Mouse (Mus musculus) ES-Bruce4 (cell line): Measurements from ENCODE around the gene Ric3. TPM values are rescaled to one million over a fixed set of nuclear protein-coding genes. Genes with fewer than 3 reads are reported as not detected.

Experiments used
- H3K27ac ChIP-seq: 2 replicates; pipeline ENCODE4 v1.5.1; 2012; ENCODE audit warnings: low read length, inconsistent platforms; ENCODE audit not compliant: insufficient read depth
- H3K27me3 ChIP-seq: 2 replicates; pipeline ENCODE4 v1.6.1; 2012; ENCODE audit warnings: mild to moderate bottlenecking, low read length, inconsistent platforms; ENCODE audit not compliant: control insufficient read depth, poor library complexity, insufficient read depth, severe bottlenecking
- H3K36me3 ChIP-seq: 2 replicates; pipeline ENCODE4 v1.6.1; 2012; ENCODE audit warnings: inconsistent platforms, mild to moderate bottlenecking, low read length, moderate library complexity; ENCODE audit not compliant: control insufficient read depth, poor library complexity, insufficient read depth, severe bottlenecking
- H3K4me1 ChIP-seq: one replicate; pipeline ENCODE4 v1.8.1; 2011; ENCODE audit warnings: low read length; ENCODE audit not compliant: control insufficient read depth, insufficient read depth
- H3K4me3 ChIP-seq: 2 replicates; pipeline ENCODE4 v1.5.1; 2011; ENCODE audit warnings: low read depth, mild to moderate bottlenecking, low read length
- H3K9ac ChIP-seq: 2 replicates; pipeline ENCODE4 v1.6.1; 2012; ENCODE audit warnings: low read depth, mild to moderate bottlenecking, inconsistent platforms; ENCODE audit not compliant: poor library complexity, severe bottlenecking
- H3K9me3 ChIP-seq: replicated peaks from 2 replicates; pipeline ENCODE4 v1.6.1; 2012; ENCODE audit warnings: mild to moderate bottlenecking, low read length, inconsistent platforms; ENCODE audit not compliant: control insufficient read depth, poor library complexity, insufficient read depth, severe bottlenecking
- CTCF ChIP-seq: IDR thresholded peaks from one replicate; pipeline ENCODE4 v1.8.1; 2011; ENCODE audit warnings: low read depth, low read length
- EP300 ChIP-seq: IDR thresholded peaks from 2 replicates; pipeline ENCODE4 v1.6.1; 2011; ENCODE audit warnings: low read depth, low read length; ENCODE audit not compliant: insufficient read depth
- POLR2A ChIP-seq: IDR thresholded peaks from one replicate; pipeline ENCODE4 v1.8.1; 2011; ENCODE audit warnings: low read length; ENCODE audit not compliant: insufficient read depth
- polyA plus RNA-seq: library from polyadenylated mRNA; stranded (reverse); fragments of >200 nt; gene quantifications from 2 replicates; pipeline ENCODE4 v1.2.4, GENCODE M21; 2011; ENCODE audit warnings: low read depth; ENCODE audit not compliant: missing spikeins, insufficient read depth, insufficient read length

Ric3 gene
- polyA plus RNA-seq, 1 experiment, result 5.4 TPM

DNA sequence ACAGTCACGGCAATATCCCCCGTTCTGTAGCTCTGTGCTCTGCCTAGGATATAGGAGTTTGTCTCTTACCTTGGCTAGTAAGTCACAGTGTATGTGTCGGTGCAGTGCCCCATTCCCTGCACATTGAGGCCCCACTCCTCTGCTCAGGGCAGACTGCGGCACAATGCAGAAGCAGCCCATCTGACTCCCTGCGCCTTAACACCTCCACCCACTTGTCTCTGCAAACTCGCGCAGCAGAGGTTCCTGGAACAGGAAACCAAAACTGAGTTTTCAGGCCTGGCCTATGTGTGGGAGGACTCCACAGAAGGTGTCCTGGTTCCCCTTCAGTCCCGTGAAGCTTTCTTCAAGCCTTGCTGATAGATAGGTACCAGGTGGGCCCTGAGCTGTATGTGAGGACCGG, 91.9 kb downstream of the Ric3 start:
- no peak for TF ChIP-seq EP300
- TF ChIP-seq POLR2A, result no peak
- no peak for TF ChIP-seq CTCF
- Histone ChIP-seq H3K27ac (no peak overlapping the region), H3K27me3 (no peaks in the 10 kb centered on the region), H3K4me3 (no peak overlapping the region), H3K4me1 (no peaks in the 10 kb centered on the region), H3K36me3 (no peaks in the 10 kb centered on the region), H3K9me3 (no peaks in the 10 kb centered on the region), H3K9ac (no peak overlapping the region)

DNA sequence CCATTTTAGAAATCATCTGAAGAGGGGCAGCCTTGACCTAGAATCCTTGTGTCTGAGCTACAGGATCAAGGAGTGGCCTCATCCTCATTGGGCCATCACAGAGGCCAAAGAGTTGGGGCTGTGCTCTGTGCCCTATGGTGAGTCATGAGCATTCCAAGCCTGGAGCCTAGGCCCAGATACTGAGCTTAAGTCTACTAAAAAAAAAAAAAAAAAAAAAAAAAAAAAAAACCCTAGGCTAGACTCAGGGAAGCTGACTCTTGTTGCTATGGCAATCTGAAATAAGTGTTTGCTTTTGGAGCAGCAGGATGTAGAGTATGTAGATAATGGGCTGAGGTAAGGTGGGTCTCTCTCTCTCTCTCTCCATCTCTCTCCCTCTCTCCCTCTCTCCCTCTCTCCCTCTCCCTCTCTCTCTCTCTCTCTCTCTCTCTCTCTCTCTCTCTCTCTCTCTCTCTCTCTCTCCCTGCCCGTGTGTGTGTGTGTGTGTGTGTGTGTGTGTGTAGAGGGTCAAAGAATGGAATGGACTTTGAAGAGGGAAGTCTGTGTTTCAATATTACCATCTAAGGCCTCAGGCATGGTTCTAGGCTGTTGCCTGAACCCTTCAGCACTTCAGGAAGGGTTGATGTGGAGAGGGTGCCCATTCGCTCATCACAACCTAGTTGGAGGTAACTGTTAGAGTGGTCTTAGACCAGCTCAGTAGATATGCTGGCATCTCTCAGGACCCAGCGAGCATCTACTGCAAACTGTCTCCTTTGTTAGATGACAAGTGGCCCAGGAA, 97.0 kb downstream of the Ric3 start:
- no peaks in the 10 kb centered on the region for H3K27me3 ChIP-seq
- H3K36me3 ChIP-seq, result no peaks in the 10 kb centered on the region
- H3K9ac ChIP-seq, result no peak overlapping the region
- TF ChIP-seq EP300 (no peak), POLR2A (no peak), CTCF (no peak)
- no peaks in the 10 kb centered on the region for H3K9me3 ChIP-seq
- no peak overlapping the region for H3K27ac ChIP-seq
- no peaks in the 10 kb centered on the region for H3K4me1 ChIP-seq
- no peak overlapping the region for H3K4me3 ChIP-seq

Other genes starting within 250 kb of the Ric3 start
- not detected in 2 replicates for gene Olfr516, start 232.8 kb downstream of the Ric3 start, polyA plus RNA-seq
- gene Olfr517, start 211.0 kb downstream of the Ric3 start, polyA plus RNA-seq, result not detected in 2 replicates
- gene Olfr518, start 198.3 kb downstream of the Ric3 start, polyA plus RNA-seq, result not detected in 2 replicates
- not detected in 2 replicates for gene Olfr519, start 188.9 kb downstream of the Ric3 start, polyA plus RNA-seq
- not detected in 2 replicates for gene Nlrp10, start 153.2 kb downstream of the Ric3 start, polyA plus RNA-seq
- gene Eif3f, start 148.9 kb downstream of the Ric3 start, polyA plus RNA-seq, result 223 and 235 TPM in 2 replicates
- gene Tub, start 133.0 kb downstream of the Ric3 start, polyA plus RNA-seq, result 3.2 and 3.8 TPM in 2 replicates
- gene Lmo1, start 91.9 kb upstream of the Ric3 start, polyA plus RNA-seq, result 1.3 and 2.0 TPM in 2 replicates